Mouse (Mus musculus) heart, embryonic 16.5 days (tissue): ENCODE results near the gene Tubg2. TPM values are rescaled to one million over a fixed set of nuclear protein-coding genes. Genes with fewer than 3 reads are reported as not detected.
"Not testable (repeated sequence)": the region's sequence is repeated elsewhere in the genome, so short reads cannot be mapped to it uniquely, and the experiment has no call there.

Experiments
- ATAC-seq: fragments of 200-750 bp; cut with Nextera tagmentation; replicated peaks from 2 replicates; pipeline ENCODE4 v1.8.0; 2017; ENCODE audit warnings: moderate number of reproducible peaks; ENCODE audit not compliant: insufficient read depth, low FRiP score; ENCODE audit errors: extremely low read depth
- H3K27ac ChIP-seq: fragments of 300-500 bp; sonication (generic); 2 replicates; pipeline ENCODE4 v1.5.1; 2014; ENCODE audit warnings: mild to moderate bottlenecking, low read length, control low read depth, moderate library complexity
- H3K27me3 ChIP-seq: fragments of 300-500 bp; sonication (generic); 2 replicates; pipeline ENCODE4 v1.6.1; 2014; ENCODE audit warnings: low read length, mixed read lengths; ENCODE audit not compliant: control insufficient read depth, insufficient read depth
- H3K36me3 ChIP-seq: fragments of 300-500 bp; sonication (generic); 2 replicates; pipeline ENCODE4 v1.6.1; 2014; ENCODE audit not compliant: control insufficient read depth, insufficient read depth
- H3K4me1 ChIP-seq: fragments of 300-500 bp; sonication (generic); 2 replicates; pipeline ENCODE4 v1.6.1; 2014; ENCODE audit warnings: low read length, mixed read lengths; ENCODE audit not compliant: control insufficient read depth, insufficient read depth
- H3K4me2 ChIP-seq: fragments of 300-500 bp; sonication (generic); 2 replicates; pipeline ENCODE4 v1.6.1; 2014; ENCODE audit warnings: low read depth, mild to moderate bottlenecking, control low read depth, low read length
- H3K4me3 ChIP-seq: fragments of 300-500 bp; sonication (generic); 2 replicates; pipeline ENCODE4 v1.5.1; 2014; ENCODE audit warnings: mild to moderate bottlenecking, control low read depth, low read length
- H3K9ac ChIP-seq: fragments of 300-500 bp; sonication (generic); 2 replicates; pipeline ENCODE4 v1.6.1; 2014; ENCODE audit warnings: low read length, control low read depth
- H3K9me3 ChIP-seq: fragments of 300-500 bp; sonication (generic); replicated peaks from 2 replicates; pipeline ENCODE4 v1.6.1; 2016; ENCODE audit warnings: low read length; ENCODE audit not compliant: control insufficient read depth
- WGBS: fragments of 180-500 bp; shearing (Covaris S2); extraction: QIAGEN DNeasy Blood & Tissue Kit; methylation state at CpG from one replicate; pipeline ENCODE4 v1.1.7; 2014; 5-methylcytosine and 5-hydroxymethylcytosine counted together
- polyA plus RNA-seq: library from polyadenylated mRNA; unstranded; fragments of >200 nt; fragmentation: Nextera tagmentation; extraction: Ambion mirVana; gene quantifications from 2 replicates; pipeline ENCODE4 v1.2.1, GENCODE M21; 2015

Tubg2 gene
- polyA plus RNA-seq, 1 experiment from 2014 or later: 3.3 TPM

DNA sequence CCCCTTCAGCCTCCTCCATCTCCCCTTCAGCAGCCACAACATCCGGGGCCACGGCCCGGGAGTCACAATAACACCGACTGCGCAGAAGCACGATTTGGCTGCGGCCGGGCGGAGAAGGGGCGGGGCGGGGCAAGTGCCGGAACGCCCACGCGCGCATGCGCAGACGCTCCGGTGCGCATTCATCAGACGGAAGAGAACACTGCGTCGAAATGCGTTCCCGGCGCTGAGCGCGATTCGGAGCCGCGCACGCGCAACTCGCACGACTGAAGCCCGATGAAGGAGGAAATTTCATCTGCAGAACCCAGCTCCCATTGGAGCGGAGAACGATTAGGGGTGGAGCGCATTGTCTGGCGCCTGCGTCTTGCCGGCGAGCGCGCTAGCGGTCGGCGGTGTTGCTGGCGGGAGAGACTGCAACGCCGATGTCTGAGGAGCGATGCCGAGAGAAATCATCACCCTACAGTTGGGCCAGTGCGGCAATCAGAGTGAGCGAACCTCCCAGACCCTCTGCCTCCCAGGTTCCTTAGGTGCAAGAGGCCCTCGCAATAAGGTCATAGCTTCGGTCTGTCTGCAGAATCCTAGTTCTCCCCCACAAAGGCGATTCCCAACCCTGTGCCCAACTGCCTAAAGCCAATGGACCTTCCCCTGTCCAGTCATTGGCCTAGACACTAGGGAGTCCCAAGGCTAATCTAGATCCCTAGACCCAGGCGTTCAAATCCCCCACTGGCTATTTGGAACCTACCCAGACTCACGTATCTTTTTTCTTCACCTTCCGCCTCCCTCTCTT is 35.8 kb upstream of the Tubg2 start, which contains the start of the genes Retreg3 and Tubg1:
Retreg3 (minus strand) TSS at position 133 of the 784 bp plus-strand sequence.
Tubg1 (plus strand) TSS at position 178 of the 784 bp plus-strand sequence.
- Histone ChIP-seq H3K9me3 (no peaks in the 10 kb centered on the region), H3K36me3 (peaks cover 12% of the 10 kb centered on the region), H3K27me3 (no peaks in the 10 kb centered on the region), H3K4me1 (peaks cover 28% of the 10 kb centered on the region), H3K9ac (peak within 1 kb of the TSS; percentile 96), H3K4me3 (peak within 1 kb of the TSS; percentile 99), H3K4me2 (peak within 1 kb of the TSS; percentile 81), H3K27ac (peak within 1 kb of the TSS; percentile 91)
- peak; percentile 97 for ATAC-seq
- WGBS: under 1% methylated on average over 61 of the region's 61 CpGs

DNA sequence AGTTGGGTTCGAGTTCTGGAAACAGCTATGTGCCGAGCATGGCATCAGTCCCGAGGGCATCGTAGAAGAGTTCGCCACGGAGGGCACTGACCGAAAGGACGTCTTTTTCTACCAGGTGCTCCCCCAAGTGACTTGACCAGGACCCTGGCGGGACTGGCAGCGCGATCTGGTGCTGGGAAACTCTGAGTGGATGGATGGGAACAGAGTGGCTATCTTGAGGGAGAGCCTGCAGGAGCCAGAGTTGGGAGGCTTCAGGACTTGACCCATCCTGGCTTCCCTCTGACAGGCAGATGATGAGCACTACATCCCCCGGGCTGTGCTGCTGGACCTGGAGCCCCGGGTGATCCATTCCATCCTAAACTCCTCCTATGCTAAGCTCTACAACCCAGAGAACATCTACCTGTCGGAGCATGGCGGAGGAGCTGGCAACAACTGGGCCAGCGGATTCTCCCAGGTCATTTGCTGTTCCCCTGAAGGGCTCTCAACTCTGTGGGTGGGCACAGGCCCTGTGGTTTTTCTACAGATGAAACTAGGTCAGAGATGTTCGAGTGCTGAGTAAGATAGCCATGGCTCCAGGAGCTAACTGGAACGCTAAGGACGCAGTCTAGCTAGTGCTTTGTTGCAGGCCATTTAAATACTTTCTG is 35.0 kb upstream of the Tubg2 start:
- Histone ChIP-seq H3K9me3 (no peaks in the 10 kb centered on the region), H3K27ac (peak overlapping the region; percentile 91), H3K4me3 (peak overlapping the region; percentile 99), H3K4me1 (peaks cover 25% of the 10 kb centered on the region), H3K36me3 (peaks cover 15% of the 10 kb centered on the region), H3K9ac (peak overlapping the region; percentile 75), H3K27me3 (no peaks in the 10 kb centered on the region), H3K4me2 (peak overlapping the region; percentile 81)
- WGBS: 18% methylated on average over 19 of the region's 19 CpGs
- ATAC-seq: no peak

DNA sequence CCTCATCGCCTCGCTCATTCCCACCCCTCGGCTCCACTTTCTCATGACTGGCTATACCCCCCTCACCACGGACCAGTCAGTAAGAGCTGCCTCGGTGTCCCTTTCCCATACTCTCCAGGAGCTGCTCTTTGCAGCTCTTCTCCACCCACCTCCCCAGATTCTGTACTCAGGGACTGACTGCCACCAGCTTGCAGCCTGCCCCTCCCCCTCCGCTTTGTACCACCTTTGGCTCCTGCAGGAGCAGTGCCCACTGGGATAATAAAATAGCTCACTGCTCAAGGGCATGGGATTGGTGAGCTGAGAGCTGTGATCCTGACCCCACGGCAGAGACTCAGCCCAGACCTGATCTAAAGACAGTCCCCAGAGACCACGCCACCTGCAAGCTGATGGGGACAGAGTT is 31.2 kb upstream of the Tubg2 start:
- not testable (repeated sequence) for ATAC-seq, H3K4me2 ChIP-seq, H3K4me3 ChIP-seq, H3K9ac ChIP-seq, H3K27me3 ChIP-seq, H3K9me3 ChIP-seq, H3K27ac ChIP-seq
- WGBS: 91% methylated on average over 8 of the region's 8 CpGs
- Histone ChIP-seq H3K4me1 (peaks cover 13% of the 10 kb centered on the region), H3K36me3 (peaks cover 25% of the 10 kb centered on the region)

DNA sequence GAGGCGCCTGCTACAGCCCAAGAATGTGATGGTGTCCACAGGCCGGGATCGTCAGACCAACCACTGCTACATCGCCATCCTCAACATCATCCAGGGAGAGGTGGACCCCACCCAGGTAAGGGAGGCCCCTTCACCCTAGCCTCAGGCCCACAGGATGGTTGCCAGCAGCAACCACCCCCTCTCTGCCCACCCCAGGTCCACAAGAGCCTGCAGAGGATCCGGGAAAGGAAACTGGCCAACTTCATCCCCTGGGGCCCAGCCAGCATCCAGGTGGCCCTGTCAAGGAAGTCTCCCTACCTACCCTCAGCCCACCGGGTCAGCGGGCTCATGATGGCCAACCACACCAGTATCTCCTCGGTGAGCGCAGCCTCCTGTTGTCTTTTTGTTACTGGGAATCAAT is 30.7 kb upstream of the Tubg2 start:
- not testable (repeated sequence) for H3K27me3 ChIP-seq, H3K9ac ChIP-seq, H3K9me3 ChIP-seq, H3K4me3 ChIP-seq, H3K27ac ChIP-seq, H3K4me2 ChIP-seq, ATAC-seq
- Histone ChIP-seq H3K4me1 (peaks cover 14% of the 10 kb centered on the region), H3K36me3 (peaks cover 25% of the 10 kb centered on the region)
- 99% methylated on average over 7 of the region's 9 CpGs for WGBS

DNA sequence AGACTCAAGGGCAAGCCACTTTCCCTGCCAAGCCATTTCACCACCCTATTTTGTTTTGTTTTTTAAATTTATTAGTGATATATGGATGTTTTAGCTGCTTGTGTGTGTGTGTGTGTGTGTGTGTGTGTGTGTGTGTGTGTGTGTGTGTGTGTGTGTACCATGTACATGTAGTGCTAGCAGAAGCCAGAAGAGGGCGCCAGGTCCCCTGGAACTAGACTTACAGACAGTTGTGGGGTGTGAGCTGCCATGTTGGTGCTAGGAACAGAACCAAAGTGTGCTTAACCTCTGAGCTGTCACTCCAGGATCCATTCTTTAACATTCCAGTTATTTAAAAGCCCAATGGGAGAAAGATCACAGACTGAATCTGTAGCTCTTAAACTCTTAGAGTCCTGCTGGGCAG is 28.6 kb upstream of the Tubg2 start:
- H3K27me3 ChIP-seq: no peaks in the 10 kb centered on the region
- H3K9me3 ChIP-seq: peaks cover 2% of the 10 kb centered on the region; the same call in 1 of the 2 replicates
- H3K36me3 ChIP-seq: peaks cover 25% of the 10 kb centered on the region
- 92% methylated on average over 1 of the region's 1 CpGs for whole genome bisulfite sequencing
- H3K27ac ChIP-seq: no peak overlapping the region
- H3K4me3 ChIP-seq: no peak overlapping the region
- H3K4me1 ChIP-seq: peaks cover 13% of the 10 kb centered on the region
- no peak overlapping the region for H3K4me2 ChIP-seq
- ATAC-seq: no peak
- no peak overlapping the region for H3K9ac ChIP-seq

DNA sequence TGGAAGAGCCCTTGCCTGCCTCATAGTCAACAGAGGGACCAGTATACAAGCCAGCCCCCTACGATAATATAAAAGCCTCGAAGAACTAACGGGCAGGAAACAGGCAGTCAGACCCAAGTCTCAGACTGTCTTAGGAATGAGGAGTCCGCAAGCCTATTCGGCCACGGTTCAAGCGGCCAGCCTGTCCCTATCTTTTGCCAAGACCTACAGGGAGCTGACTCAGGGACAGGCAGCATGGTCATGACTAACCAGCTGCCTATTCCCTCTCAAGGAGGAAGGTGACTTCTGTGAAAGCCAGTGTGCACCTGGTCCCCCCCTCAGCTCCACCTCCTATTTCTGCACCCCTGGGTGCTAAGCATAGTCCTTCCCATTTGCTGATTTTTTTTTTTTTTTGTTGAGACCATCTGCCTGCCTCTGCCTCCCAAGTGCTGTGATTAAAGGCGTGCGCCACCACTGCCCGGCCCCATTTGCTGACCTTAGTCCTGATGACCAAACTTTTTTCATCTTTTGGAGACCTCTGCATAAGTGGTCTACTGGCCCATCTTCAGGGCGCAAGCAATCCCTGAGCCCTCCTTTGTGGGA is 26.6 kb upstream of the Tubg2 start:
- no peaks in the 10 kb centered on the region for H3K27me3 ChIP-seq

DNA sequence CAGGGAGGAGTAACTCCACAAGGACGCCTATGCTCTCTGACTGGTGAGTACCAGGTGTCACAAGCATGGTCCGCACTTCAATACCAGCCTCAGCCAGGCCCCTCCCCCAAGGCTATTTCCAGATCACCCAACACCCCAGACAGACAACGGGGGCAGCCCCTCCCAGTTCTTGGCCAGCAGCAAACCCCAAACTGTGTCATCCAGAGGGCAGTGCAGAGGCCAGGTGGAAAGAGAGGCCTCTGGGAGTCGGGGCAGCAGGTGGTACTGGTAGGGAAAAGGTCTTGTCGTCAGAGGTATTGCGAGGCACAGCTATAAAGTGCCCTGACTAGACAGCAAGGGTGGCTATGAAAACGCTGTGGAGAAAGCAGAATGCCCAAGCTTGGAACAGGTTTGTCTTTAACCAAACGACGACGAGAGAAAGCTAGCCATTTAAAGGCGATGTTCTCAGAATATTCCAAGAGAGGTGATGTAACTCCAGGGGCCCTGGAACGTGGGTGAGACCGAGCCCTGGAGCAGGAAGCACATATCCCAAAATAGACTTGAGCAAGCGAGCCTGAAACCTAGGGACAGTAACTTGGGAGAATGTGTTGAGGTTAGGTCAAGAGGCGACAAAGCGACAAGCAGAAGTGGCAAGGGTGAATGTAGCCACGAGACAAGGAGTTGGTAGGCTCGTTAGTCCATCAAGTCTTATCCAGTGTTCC is 25.5 kb upstream of the Tubg2 start:
- H3K9me3 ChIP-seq: peaks cover 2% of the 10 kb centered on the region; the same call in 1 of the 2 replicates
- H3K4me1 ChIP-seq: peaks cover 20% of the 10 kb centered on the region
- WGBS: 19% methylated on average over 18 of the region's 18 CpGs
- H3K36me3 ChIP-seq: peaks cover 13% of the 10 kb centered on the region
- H3K4me2 ChIP-seq: peak overlapping the region; percentile 47
- peak overlapping the region; percentile 94 for H3K27ac ChIP-seq
- ATAC-seq: peak; percentile 90
- peak overlapping the region; percentile 62 for H3K9ac ChIP-seq
- H3K27me3 ChIP-seq: no peaks in the 10 kb centered on the region
- H3K4me3 ChIP-seq: no peak overlapping the region

More for the DNA sequence above, 26.6 kb upstream of the Tubg2 start:
- WGBS: 84% methylated on average over 11 of the region's 11 CpGs
- Histone ChIP-seq H3K4me2 (no peak overlapping the region), H3K27ac (no peak overlapping the region), H3K4me1 (peaks cover 15% of the 10 kb centered on the region), H3K9me3 (peaks cover 2% of the 10 kb centered on the region; the same call in 1 of the 2 replicates), H3K36me3 (peaks cover 13% of the 10 kb centered on the region), H3K9ac (no peak overlapping the region), H3K4me3 (no peak overlapping the region)
- no peak for ATAC-seq

DNA sequence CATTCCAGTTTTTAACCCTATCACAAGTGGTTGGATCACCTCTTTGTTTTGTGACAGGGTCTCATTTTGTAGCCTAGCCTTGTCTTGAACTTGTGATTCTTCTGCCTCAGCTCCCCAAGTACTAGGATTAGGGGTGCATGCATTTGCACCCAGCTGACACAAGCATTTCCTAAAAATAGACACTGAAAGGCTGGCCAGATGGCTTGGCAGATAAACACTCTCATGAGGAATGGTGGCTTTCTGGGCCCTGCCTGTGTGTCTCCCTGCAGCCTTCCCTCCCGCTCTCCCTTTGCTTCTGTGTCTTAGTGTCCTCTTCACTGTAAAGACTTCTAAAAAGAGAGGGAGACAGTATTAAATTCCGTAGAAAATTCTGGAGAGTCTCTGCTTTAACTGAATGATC is 24.5 kb upstream of the Tubg2 start:
- Histone ChIP-seq H3K27ac (no peak overlapping the region), H3K27me3 (no peaks in the 10 kb centered on the region), H3K4me1 (peaks cover 20% of the 10 kb centered on the region), H3K36me3 (peaks cover 6% of the 10 kb centered on the region), H3K4me3 (no peak overlapping the region), H3K4me2 (no peak overlapping the region), H3K9ac (no peak overlapping the region), H3K9me3 (peaks cover 2% of the 10 kb centered on the region; the same call in 1 of the 2 replicates)
- no peak for ATAC-seq
- 89% methylated on average over 2 of the region's 2 CpGs for WGBS
